Comparison of ENCODE assay signal across 9 mouse cellular contexts in genomic region chr12:26456028-26456698, GRCm38 (mm10). TPM values are rescaled to one million over a fixed set of nuclear protein-coding genes. Genes with fewer than 3 reads are reported as not detected.
DNase-seq lines count a peak whose midpoint lies in the region; ATAC-seq lines count a peak whose summit lies in the region.
"Had no signal": no experiment of that assay in that cellular context is flagged by ENCODE, and none has a peak within 500 bp of the region (broad histone marks: within the 10 kb centered on the region; RNA-seq: fewer than 3 reads in every experiment).

Gene Rsad2, minus strand, starts transcription at chr12:26456452.

- no peaks in the 10 kb centered on the region for H3K27me3 ChIP-seq in forebrain, embryonic 15.5 days
- H3K27me3 ChIP-seq in limb, embryonic 11.5 days (ENCODE audit: control insufficient read depth, insufficient read depth, low read length) = no peaks in the 10 kb centered on the region
- H3K27me3 ChIP-seq in midbrain, embryonic 14.5 days (ENCODE audit: control insufficient read depth, insufficient read depth, low read length) = no peaks in the 10 kb centered on the region
- H3K27me3 ChIP-seq: Patski had no signal

- 0 out of 2 replicates have a peak, but pooled peaks have one; percentile 26 for ATAC-seq in forebrain, embryonic 15.5 days (replicated peaks)
- ATAC-seq in hematopoietic stem cell, adult 5-6 weeks (replicated peaks in 1 of 2; ENCODE audit: insufficient read depth in 1 of 2, low FRiP score in 2 of 2, low TSS enrichment in 1 of 2, low read depth in 1 of 2, poor library complexity in 2 of 2, severe bottlenecking in 2 of 2) = peak; percentile 85 to 89
- peak; percentile 73 for ATAC-seq in limb, embryonic 11.5 days (ENCODE audit: insufficient number of reproducible peaks, low FRiP score, low TSS enrichment, low read depth)
- ATAC-seq in midbrain, embryonic 14.5 days (ENCODE audit: low FRiP score, low TSS enrichment) = no peak
- ATAC-seq: Patski had no signal

- no peak within 1 kb of the TSS for H3K9ac ChIP-seq in forebrain, embryonic 15.5 days (replicated peaks)
- no peak within 1 kb of the TSS for H3K9ac ChIP-seq in limb, embryonic 11.5 days (ENCODE audit: low read length)
- H3K9ac ChIP-seq in midbrain, embryonic 14.5 days (replicated peaks; ENCODE audit: low read length) = 0 out of 2 replicates have a peak within 1 kb of the TSS, but pooled peaks have one; percentile 3

- peak; percentile 4 to 7 for DNase-seq in frontal cortex, postnatal 36 days (ENCODE audit: low spot score in 2 of 2)
- DNase-seq in frontal cortex, postnatal 25 days (ENCODE audit: low spot score in 2 of 2) = no peak
- peak; percentile 73 for DNase-seq in adrenal gland, postnatal 14 days
- DNase-seq in limb, embryonic 11.5 days (ENCODE audit: low spot score) = peak; percentile 61
- DNase-seq in midbrain, embryonic 14.5 days = peak; percentile 46
- DNase-seq in testis, postnatal 10 days (ENCODE audit: low spot score) = peak; percentile 54

- H3K9me3 ChIP-seq in forebrain, embryonic 15.5 days = no peaks in the 10 kb centered on the region
- H3K9me3 ChIP-seq in limb, embryonic 11.5 days (ENCODE audit: control insufficient read depth, low read length) = no peaks in the 10 kb centered on the region
- H3K9me3 ChIP-seq in midbrain, embryonic 14.5 days (ENCODE audit: control insufficient read depth, low read length) = no peaks in the 10 kb centered on the region

- no peaks in the 10 kb centered on the region for H3K36me3 ChIP-seq in forebrain, embryonic 15.5 days
- no peaks in the 10 kb centered on the region for H3K36me3 ChIP-seq in limb, embryonic 11.5 days (ENCODE audit: control insufficient read depth, insufficient read depth, low read length)
- H3K36me3 ChIP-seq in midbrain, embryonic 14.5 days (ENCODE audit: control insufficient read depth, insufficient read depth, low read length) = no peaks in the 10 kb centered on the region

- H3K4me3 ChIP-seq in forebrain, embryonic 15.5 days = no peak within 1 kb of the TSS
- H3K4me3 ChIP-seq in limb, embryonic 11.5 days (ENCODE audit: low read depth, low read length) = no peak within 1 kb of the TSS
- no peak within 1 kb of the TSS for H3K4me3 ChIP-seq in midbrain, embryonic 14.5 days (replicated peaks; ENCODE audit: low read depth, low read length)

- WGBS in forebrain, embryonic 15.5 days = 42% methylated on average over 13 of the region's 13 CpGs
- WGBS in limb, embryonic 11.5 days = 45% methylated on average over 13 of the region's 13 CpGs
- WGBS in midbrain, embryonic 14.5 days = 49% methylated on average over 13 of the region's 13 CpGs

- no peak within 1 kb of the TSS; the same call in 1 of the 2 replicates for H3K4me2 ChIP-seq in forebrain, embryonic 15.5 days (replicated peaks)
- H3K4me2 ChIP-seq in limb, embryonic 11.5 days (ENCODE audit: low read depth, severe bottlenecking) = no peak within 1 kb of the TSS
- H3K4me2 ChIP-seq in midbrain, embryonic 14.5 days (ENCODE audit: low read length) = 0 out of 2 replicates have a peak within 1 kb of the TSS, but pooled peaks have one; percentile 12

- peaks cover 8% of the 10 kb centered on the region; the same call in 1 of the 2 replicates for H3K4me1 ChIP-seq in forebrain, embryonic 15.5 days
- H3K4me1 ChIP-seq in limb, embryonic 11.5 days (ENCODE audit: control insufficient read depth, insufficient read depth, low read length) = peaks cover 5% of the 10 kb centered on the region; the same call in 1 of the 2 replicates
- 0 out of 2 replicates have a peak, but pooled peaks cover 2% of the 10 kb centered on the region for H3K4me1 ChIP-seq in midbrain, embryonic 14.5 days (ENCODE audit: control insufficient read depth, insufficient read depth, low read length)

- H3K27ac ChIP-seq in forebrain, embryonic 15.5 days (replicated peaks) = no peak within 1 kb of the TSS
- H3K27ac ChIP-seq in limb, embryonic 11.5 days (replicated peaks; ENCODE audit: low read depth, low read length) = no peak within 1 kb of the TSS
- H3K27ac ChIP-seq in midbrain, embryonic 14.5 days (replicated peaks; ENCODE audit: low read depth, low read length) = no peak within 1 kb of the TSS

RNA-seq across cellular contexts. Expression of gene Rsad2, which starts in this region (rescaled TPM):
- 26.6 and 27.1 TPM in 2 replicates for total RNA-seq in adrenal gland, postnatal 14 days (2021)
- polyA plus RNA-seq in forebrain, embryonic 15.5 days (2015; fragmentation: Nextera tagmentation; extraction: Ambion mirVana) = 0.43 and 0.49 TPM in 2 replicates
- 8.9 and 13.1 TPM in 2 replicates for total RNA-seq in hematopoietic stem cell, adult 5-6 weeks (2017)
- 0.54 and 0.60 TPM in 2 replicates for polyA plus RNA-seq in limb, embryonic 11.5 days (2014; fragmentation: Nextera tagmentation; extraction: Ambion mirVana)
- 0.09 and 3.6 TPM in 2 replicates for polyA plus RNA-seq in midbrain, embryonic 14.5 days (2014; fragmentation: Nextera tagmentation; extraction: Ambion mirVana)

Comparison
In these comparisons a context has a peak if more than half of its experiments do, and no peak if none do; other contexts are left out.
1. DNase-seq: peak in frontal cortex, postnatal 36 days (2 of 2), adrenal gland, postnatal 14 days (single experiment), midbrain, embryonic 14.5 days (single experiment) and testis, postnatal 10 days (single experiment); none in frontal cortex, postnatal 25 days (0 of 2).
2. Peak in ATAC-seq in forebrain, embryonic 15.5 days; RNA of the gene not detected or under 1 TPM.
3. Peak in DNase-seq and ATAC-seq in limb, embryonic 11.5 days; RNA of the gene not detected or under 1 TPM.